Mouse (Mus musculus) spleen, adult 2 months (tissue): ENCODE measurements around the gene Cnot1. TPM values are rescaled to one million over a fixed set of nuclear protein-coding genes. Genes with fewer than 3 reads are reported as not detected.

Source experiments
- DNase-seq, 2 experiments: peaks; one replicate each; pipeline versions ENCODE4 v3.0.0 to v3.0.0-alpha.2; 2012 to 2021; ENCODE audit warnings: low spot score in 2 of 2, low read depth in 1 of 2
- H3K27ac ChIP-seq: fragments of 200-500 bp; 2 replicates; pipeline ENCODE4 v1.5.1; 2012; ENCODE audit warnings: low read length, inconsistent platforms; ENCODE audit not compliant: insufficient read depth
- H3K27me3 ChIP-seq: fragments of 200-500 bp; 2 replicates; pipeline ENCODE4 v1.6.1; 2012; ENCODE audit warnings: mild to moderate bottlenecking, moderate library complexity, low read length, inconsistent platforms; ENCODE audit not compliant: control insufficient read depth, insufficient read depth
- H3K36me3 ChIP-seq: fragments of 200-500 bp; 2 replicates; pipeline ENCODE4 v1.6.1; 2012; ENCODE audit warnings: mild to moderate bottlenecking, low read length, inconsistent platforms; ENCODE audit not compliant: control insufficient read depth, insufficient read depth
- H3K4me1 ChIP-seq: fragments of 200-500 bp; 2 replicates; pipeline ENCODE4 v1.6.1; 2011; ENCODE audit warnings: inconsistent platforms; ENCODE audit not compliant: control insufficient read depth, insufficient read depth, insufficient read length
- H3K4me3 ChIP-seq: fragments of 200-500 bp; 2 replicates; pipeline ENCODE4 v1.5.1; 2011; ENCODE audit warnings: mild to moderate bottlenecking, inconsistent platforms; ENCODE audit not compliant: insufficient read depth, insufficient read length; ENCODE audit errors: extremely low read depth
- CTCF ChIP-seq: fragments of 200-500 bp; IDR thresholded peaks from 2 replicates; pipeline ENCODE4 v1.5.1; 2011; ENCODE audit warnings: mild to moderate bottlenecking, inconsistent platforms; ENCODE audit not compliant: insufficient read depth, insufficient read length, insufficient replicate concordance; ENCODE audit errors: extremely low read depth
- POLR2A ChIP-seq: fragments of 200-500 bp; IDR thresholded peaks from 2 replicates; pipeline ENCODE4 v1.6.1; 2011; ENCODE audit warnings: low read depth, low read length, inconsistent platforms
- WGBS: fragments of 180-500 bp; shearing (Covaris S2); methylation state at CpG from one replicate; pipeline ENCODE4 v1.1.7; 2018; 5-methylcytosine and 5-hydroxymethylcytosine counted together
- polyA plus RNA-seq: library from polyadenylated mRNA; depleted of rRNA; stranded (reverse); fragments of >200 nt; gene quantifications from 2 replicates; pipeline ENCODE4 v1.2.3, GENCODE M21; 2012; rRNA removed

The Cnot1 gene
- polyA plus RNA-seq, 1 experiment = 68.2 TPM

- Histone ChIP-seq H3K4me3 (peak within 1 kb of the TSS; percentile 39; the same call in 1 of the 2 replicates), H3K36me3 (no peaks in the 10 kb centered on the region), H3K27ac (no peak within 1 kb of the TSS), H3K4me1 (peaks cover 11% of the 10 kb centered on the region; the same call in 1 of the 2 replicates), H3K27me3 (peaks cover 17% of the 10 kb centered on the region)
- WGBS = 64% methylated on average over 9 of the region's 9 CpGs
- DNase-seq = no peak
- TF ChIP-seq POLR2A (no peak), CTCF (no peak)
Observed at GRCm38 (mm10) chr8:95676631-95677030, 130.6 kb downstream of the Cnot1 start, which contains the start of gene Ndrg4. Ndrg4 (plus strand) TSS chr8:95676980.

GRCm38 (mm10) chr8:95672811-95673210 lies 134.5 kb downstream of the Cnot1 start:
- 51% methylated on average over 5 of the region's 5 CpGs for WGBS
- peaks cover 8% of the 10 kb centered on the region for H3K27me3 ChIP-seq

GRCm38 (mm10) chr8:95671861-95672260 lies 135.4 kb downstream of the Cnot1 start:
- Histone ChIP-seq H3K4me1 (no peaks in the 10 kb centered on the region), H3K27me3 (no peaks in the 10 kb centered on the region; the same call in 1 of the 2 replicates), H3K4me3 (no peak overlapping the region), H3K27ac (no peak overlapping the region), H3K36me3 (no peaks in the 10 kb centered on the region)
- TF ChIP-seq CTCF (no peak), POLR2A (no peak)
- no peak for DNase-seq
- WGBS = 87% methylated on average over 6 of the region's 6 CpGs

More at GRCm38 (mm10) chr8:95672811-95673210, 134.5 kb downstream of the Cnot1 start:
- Histone ChIP-seq H3K27ac (no peak overlapping the region), H3K4me1 (peaks cover 6% of the 10 kb centered on the region; the same call in 1 of the 2 replicates), H3K4me3 (no peak overlapping the region), H3K36me3 (no peaks in the 10 kb centered on the region)
- DNase-seq = no peak
- TF ChIP-seq POLR2A = no peak
- TF ChIP-seq CTCF = no peak

GRCm38 (mm10) chr8:95669967-95670366 lies 137.3 kb downstream of the Cnot1 start:
- WGBS = 76% methylated on average over 2 of the region's 2 CpGs
- Histone ChIP-seq H3K4me3 (no peak overlapping the region), H3K27ac (no peak overlapping the region), H3K27me3 (no peaks in the 10 kb centered on the region), H3K36me3 (no peaks in the 10 kb centered on the region), H3K4me1 (no peaks in the 10 kb centered on the region)
- TF ChIP-seq POLR2A (no peak), CTCF (no peak)
- no peak for DNase-seq

Other genes starting within 250 kb of the Cnot1 start
- gene Prss54, start 231.1 kb downstream of the Cnot1 start, polyA plus RNA-seq = not detected in 2 replicates
- gene Gins3, start 174.0 kb downstream of the Cnot1 start, polyA plus RNA-seq = 1.8 and 2.1 TPM in 2 replicates
- 1.2 and 2.0 TPM in 2 replicates for gene Ndrg4, start 130.5 kb downstream of the Cnot1 start, polyA plus RNA-seq
- gene Setd6, start 91.6 kb downstream of the Cnot1 start, polyA plus RNA-seq = 7.2 and 10.2 TPM in 2 replicates
- gene Sap18b, start 17.9 kb upstream of the Cnot1 start, polyA plus RNA-seq = 21.6 and 24.9 TPM in 2 replicates
- gene Slc38a7, start 46.1 kb upstream of the Cnot1 start, polyA plus RNA-seq = 14.9 and 20.1 TPM in 2 replicates
- 38.4 and 45.5 TPM in 2 replicates for gene Got2, start 81.1 kb upstream of the Cnot1 start, polyA plus RNA-seq